Mouse (Mus musculus): ENCODE results near the gene Efna3. TPM values are rescaled to one million over a fixed set of nuclear protein-coding genes. Genes with fewer than 3 reads are reported as not detected.

The Efna3 gene
- polyA plus RNA-seq, 1 experiment = 59.4 TPM

DNA sequence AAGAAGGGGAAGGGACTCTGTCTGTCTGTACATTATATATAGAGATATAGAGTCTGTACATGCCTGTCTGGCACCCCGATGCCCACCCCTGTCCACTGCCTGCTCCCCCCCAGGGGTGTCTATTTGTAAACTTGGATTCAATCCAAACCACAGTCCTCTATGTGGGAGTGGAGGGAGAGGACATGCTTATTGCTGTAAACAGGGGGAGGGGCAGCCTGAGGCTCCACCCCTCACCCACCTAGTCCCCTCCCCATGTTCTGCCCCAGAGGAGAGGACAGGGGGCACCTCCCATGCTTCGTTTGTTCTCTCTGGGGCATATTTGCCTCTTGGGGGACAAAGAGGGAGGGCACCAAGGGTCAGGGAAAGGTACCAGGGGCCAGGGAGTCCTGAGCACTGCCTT, 8.0 kb downstream of the Efna3 start:
- DNase-seq (ENCODE audit: low read depth) = no peak
- no peak for TF ChIP-seq CTCF (IDR thresholded peaks at IDR 0.05; ENCODE audit: borderline replicate concordance, extremely low read depth, insufficient read depth, insufficient read length)
- no peak for TF ChIP-seq POLR2A (IDR thresholded peaks at IDR 0.05; ENCODE audit: borderline replicate concordance, extremely low read depth, insufficient read depth, insufficient read length, poor library complexity, severe bottlenecking)

DNA sequence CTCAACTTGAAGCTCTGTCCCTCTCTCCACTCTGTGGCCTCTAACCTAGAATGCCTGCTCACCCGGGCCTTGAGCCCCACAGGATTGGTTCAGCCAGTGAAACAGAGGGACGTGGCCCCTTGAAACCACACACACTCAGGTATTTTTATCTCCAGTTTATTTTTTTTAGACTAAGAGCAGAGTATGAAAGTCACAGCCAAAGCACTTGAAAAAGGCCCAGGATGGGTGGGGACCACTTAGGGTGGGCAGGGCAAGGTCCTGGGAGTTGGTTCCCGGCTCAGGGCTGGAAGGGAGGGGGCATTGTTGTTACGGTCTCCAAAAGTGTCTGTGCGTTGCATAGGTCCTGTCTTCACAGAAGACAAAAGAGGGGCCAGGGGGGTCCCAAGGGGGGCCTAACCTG, 8.4 kb downstream of the Efna3 start:
- DNase-seq (ENCODE audit: low read depth) = no peak
- no peak for TF ChIP-seq POLR2A (IDR thresholded peaks at IDR 0.05; ENCODE audit: borderline replicate concordance, extremely low read depth, insufficient read depth, insufficient read length, poor library complexity, severe bottlenecking)
- no peak for TF ChIP-seq CTCF (IDR thresholded peaks at IDR 0.05; ENCODE audit: borderline replicate concordance, extremely low read depth, insufficient read depth, insufficient read length)

DNA sequence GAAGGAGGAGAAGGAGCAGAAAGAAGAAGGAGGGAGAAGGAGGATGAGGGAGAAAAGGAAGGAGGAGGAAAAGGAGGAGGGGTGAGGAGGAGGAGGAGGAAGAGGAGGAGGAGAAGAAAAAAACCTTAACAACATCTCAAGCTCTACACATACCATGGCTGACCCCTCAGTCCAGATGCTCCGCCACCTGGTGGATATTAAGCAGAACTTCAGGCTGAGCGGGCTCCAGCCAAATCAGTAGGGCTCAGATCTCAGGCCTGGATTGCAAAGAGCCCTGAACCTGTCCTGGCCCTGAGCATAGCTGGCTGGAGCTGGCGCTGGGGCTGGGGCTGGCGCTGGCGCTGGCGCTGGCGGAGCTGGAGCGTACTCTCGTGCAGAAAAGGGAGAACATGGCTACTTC, 14.7 kb downstream of the Efna3 start:
- TF ChIP-seq CTCF (IDR thresholded peaks at IDR 0.05; ENCODE audit: borderline replicate concordance, extremely low read depth, insufficient read depth, insufficient read length) = peak; percentile 87
- no peak for TF ChIP-seq POLR2A (IDR thresholded peaks at IDR 0.05; ENCODE audit: borderline replicate concordance, extremely low read depth, insufficient read depth, insufficient read length, poor library complexity, severe bottlenecking)
- peak; percentile 80 for DNase-seq (ENCODE audit: low read depth)

DNA sequence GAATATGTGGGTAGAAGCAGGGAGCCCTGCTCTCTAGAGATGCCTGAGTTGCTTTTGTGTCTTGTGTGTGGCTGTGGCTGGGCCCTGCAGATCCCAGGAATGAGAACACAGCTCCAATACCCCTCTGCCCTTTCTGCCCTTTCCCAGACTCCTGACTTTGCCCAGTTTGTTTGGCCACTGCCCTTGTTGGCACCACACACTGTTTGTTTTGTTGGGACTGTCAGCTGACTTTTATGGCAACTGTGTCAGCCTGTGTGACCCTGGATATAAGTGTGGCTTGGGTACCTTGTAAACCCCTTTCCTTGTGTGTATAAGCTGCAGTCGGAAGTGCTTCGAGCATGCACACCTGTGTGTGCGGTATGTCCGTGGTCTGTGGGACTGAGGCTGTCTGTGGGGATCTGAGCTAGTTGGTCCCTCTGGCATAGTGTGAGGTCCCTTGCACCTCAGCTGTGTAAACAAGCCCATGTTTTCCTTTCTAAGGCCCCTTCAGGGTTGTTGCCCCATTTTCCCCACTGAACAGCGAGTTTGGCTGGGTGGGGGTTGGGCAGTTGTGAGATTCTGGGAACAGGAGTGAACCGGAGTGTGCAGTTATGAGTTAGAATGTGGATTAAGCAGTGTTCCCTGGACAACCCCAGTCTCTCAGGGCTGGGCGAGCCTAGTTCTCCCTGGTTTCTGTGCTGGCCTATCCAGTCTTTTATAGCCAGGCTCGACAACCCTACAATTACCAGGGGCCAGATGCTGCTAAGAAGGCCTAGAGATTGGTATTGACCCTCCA, 17.0 kb downstream of the Efna3 start:
- DNase-seq (ENCODE audit: low read depth) = no peak
- TF ChIP-seq POLR2A (IDR thresholded peaks at IDR 0.05; ENCODE audit: borderline replicate concordance, extremely low read depth, insufficient read depth, insufficient read length, poor library complexity, severe bottlenecking) (no peak), CTCF (IDR thresholded peaks at IDR 0.05; ENCODE audit: borderline replicate concordance, extremely low read depth, insufficient read depth, insufficient read length) (no peak)

DNA sequence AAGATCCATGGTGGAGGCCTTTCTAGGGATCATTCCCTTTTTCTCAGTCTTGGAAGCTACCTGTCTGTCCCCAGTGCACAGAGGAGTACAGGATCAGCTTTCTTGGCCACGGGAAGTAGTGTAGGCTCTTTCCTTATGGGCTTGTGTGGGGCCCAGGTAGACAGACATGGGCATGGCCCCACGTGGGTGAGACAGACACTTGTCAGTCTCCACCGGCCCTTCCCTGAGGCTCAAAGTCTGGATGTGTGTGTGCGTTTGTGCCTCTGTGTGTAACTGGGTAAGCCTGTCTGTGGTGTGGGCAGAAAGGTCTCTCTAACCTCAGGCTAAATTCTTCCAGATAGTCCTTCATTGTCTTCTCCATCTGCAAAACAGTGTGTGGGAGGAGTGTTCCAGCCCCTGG, 17.7 kb downstream of the Efna3 start:
- TF ChIP-seq CTCF (IDR thresholded peaks at IDR 0.05; ENCODE audit: borderline replicate concordance, extremely low read depth, insufficient read depth, insufficient read length) (no peak), POLR2A (IDR thresholded peaks at IDR 0.05; ENCODE audit: borderline replicate concordance, extremely low read depth, insufficient read depth, insufficient read length, poor library complexity, severe bottlenecking) (no peak)
- no peak for DNase-seq (ENCODE audit: low read depth)

DNA sequence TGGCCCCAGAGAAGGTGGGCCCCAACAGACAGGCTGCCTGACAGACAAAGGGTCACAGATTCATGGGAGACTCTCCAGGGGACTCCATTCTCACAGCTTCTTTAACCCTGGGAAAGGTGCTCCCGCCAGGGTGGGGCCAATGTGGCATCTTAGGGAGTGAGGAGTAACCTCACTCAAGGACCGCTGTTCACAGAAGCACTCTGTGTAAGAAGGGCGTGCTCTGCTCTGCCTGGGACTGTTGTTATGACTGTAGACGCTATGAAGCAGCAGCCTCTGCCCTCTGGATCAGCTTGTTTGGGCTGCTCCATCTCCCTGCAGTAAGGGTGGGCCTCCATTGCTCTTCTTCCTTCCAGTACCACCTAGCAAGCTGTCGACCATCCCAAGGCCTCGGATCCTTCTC, 18.3 kb downstream of the Efna3 start:
- DNase-seq (ENCODE audit: low read depth) = no peak
- no peak for TF ChIP-seq POLR2A (IDR thresholded peaks at IDR 0.05; ENCODE audit: borderline replicate concordance, extremely low read depth, insufficient read depth, insufficient read length, poor library complexity, severe bottlenecking)
- TF ChIP-seq CTCF (IDR thresholded peaks at IDR 0.05; ENCODE audit: borderline replicate concordance, extremely low read depth, insufficient read depth, insufficient read length) = no peak

DNA sequence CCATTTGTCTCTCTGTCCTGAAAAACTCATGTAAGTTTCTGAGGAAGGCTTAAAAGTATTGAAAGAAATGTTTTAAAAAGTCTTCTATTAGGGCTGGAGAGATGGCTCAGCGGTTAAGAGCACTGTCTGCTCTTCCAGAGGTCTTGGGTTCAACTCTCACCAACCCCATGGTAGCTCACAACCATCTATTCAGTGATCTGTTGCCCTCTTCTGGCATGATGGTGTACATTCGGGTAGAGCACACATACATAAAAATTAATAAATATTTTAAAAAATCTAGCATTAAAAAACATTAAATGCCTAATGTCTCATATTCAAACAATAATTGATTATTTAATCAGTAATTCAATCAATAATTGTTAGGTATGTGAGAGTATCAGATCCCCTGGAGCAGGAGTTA, 22.3 kb downstream of the Efna3 start:
- DNase-seq (ENCODE audit: low read depth) = no peak
- TF ChIP-seq POLR2A (IDR thresholded peaks at IDR 0.05; ENCODE audit: borderline replicate concordance, extremely low read depth, insufficient read depth, insufficient read length, poor library complexity, severe bottlenecking) (no peak), CTCF (IDR thresholded peaks at IDR 0.05; ENCODE audit: borderline replicate concordance, extremely low read depth, insufficient read depth, insufficient read length) (peak; percentile 4; the same call in 1 of the 2 replicates)

DNA sequence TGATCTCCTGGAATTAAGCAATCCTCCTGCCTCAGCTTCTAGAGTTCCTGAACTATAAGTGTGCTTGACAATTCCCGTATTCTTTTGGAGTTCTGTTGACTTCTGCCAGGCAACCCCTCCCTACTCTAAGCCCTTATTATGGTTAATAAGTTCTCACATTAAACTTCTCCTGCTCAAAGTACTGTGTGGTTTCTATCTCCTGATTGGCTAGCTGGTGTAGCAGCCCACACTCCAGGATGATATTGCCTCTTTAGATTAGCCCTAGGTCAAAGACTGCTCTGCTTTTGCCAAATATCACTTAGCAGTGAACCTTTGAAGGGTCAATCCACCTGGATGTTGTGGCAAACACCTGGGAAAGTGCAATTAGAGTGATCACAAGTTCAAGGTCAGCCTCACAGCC, 22.7 kb downstream of the Efna3 start:
- no peak for TF ChIP-seq CTCF (IDR thresholded peaks at IDR 0.05; ENCODE audit: borderline replicate concordance, extremely low read depth, insufficient read depth, insufficient read length)
- TF ChIP-seq POLR2A (IDR thresholded peaks at IDR 0.05; ENCODE audit: borderline replicate concordance, extremely low read depth, insufficient read depth, insufficient read length, poor library complexity, severe bottlenecking) = no peak
- DNase-seq (ENCODE audit: low read depth) = no peak

DNA sequence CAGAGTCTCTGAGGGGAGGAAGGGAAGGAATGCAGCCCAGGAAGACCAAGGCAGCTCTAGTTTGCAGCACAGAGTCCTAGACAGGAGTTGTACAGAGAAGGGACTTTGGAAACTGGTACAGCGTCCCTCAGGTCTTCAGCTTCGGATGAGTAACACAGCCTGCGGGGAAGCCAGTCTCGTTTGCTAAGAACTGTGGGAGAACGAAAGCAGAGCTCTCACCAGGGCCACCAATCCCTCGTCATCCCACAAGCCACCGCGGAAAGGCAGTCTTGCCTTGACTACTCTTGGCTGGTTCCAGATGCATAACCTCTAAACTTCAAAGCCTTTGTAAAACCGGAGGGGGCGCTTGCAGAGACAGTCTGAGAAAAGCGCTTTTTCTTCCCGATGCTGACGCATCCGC, 23.3 kb downstream of the Efna3 start:
- DNase-seq (ENCODE audit: low read depth) = peak; percentile 56
- TF ChIP-seq POLR2A (IDR thresholded peaks at IDR 0.05; ENCODE audit: borderline replicate concordance, extremely low read depth, insufficient read depth, insufficient read length, poor library complexity, severe bottlenecking) (no peak), CTCF (IDR thresholded peaks at IDR 0.05; ENCODE audit: borderline replicate concordance, extremely low read depth, insufficient read depth, insufficient read length) (no peak)

DNA sequence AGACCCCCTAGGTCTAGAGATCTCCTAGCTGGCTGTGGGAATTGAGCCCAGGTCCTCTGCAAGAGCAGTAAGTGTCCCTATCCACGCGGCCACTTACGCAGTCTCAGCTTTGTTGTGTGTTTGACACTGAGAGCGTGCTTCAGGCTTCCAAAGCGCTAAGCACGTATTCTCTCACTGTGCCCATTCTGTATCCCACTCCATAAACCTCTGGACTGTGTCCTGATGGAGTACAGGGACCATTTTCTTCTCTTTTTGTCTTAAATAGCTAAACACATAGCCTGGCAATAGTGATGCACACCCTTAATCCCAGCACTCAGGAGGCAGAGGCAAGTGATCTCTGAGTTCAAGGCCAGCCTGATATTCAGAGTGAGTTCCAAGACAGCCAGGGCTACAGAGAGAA, 23.9 kb downstream of the Efna3 start:
- TF ChIP-seq POLR2A (IDR thresholded peaks at IDR 0.05; ENCODE audit: borderline replicate concordance, extremely low read depth, insufficient read depth, insufficient read length, poor library complexity, severe bottlenecking) (no peak), CTCF (IDR thresholded peaks at IDR 0.05; ENCODE audit: borderline replicate concordance, extremely low read depth, insufficient read depth, insufficient read length) (no peak)
- DNase-seq (ENCODE audit: low read depth) = no peak

DNA sequence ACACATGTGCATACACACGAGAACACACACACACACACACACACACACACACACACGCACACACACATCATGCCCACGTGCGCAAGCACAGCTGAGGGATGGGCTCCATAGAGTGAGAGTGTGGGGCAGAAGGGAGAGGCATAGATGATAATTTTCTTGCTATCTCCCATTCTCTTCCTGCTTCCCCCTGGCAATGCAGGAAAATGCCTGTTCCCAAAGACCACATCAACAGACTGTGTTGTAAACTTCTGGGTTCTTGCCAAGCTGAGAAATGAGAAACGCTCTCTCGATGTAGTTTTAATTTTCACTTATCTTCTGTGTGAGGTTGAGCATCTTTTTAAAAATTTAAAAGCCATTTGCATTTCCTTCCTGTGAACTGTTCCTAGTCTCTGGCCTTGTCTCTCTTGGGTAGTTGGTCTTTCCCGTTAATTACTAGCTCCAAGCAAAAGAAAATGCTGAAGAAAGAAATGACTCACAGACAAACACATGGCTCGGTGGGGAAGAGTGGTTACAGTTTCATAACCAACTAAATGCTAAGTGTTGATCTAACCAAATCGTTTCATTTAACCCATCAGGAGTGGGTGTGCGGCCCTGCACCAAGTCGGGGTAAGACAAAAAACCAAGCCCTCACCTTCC, 25.9 kb downstream of the Efna3 start:
- peak; percentile 40 for DNase-seq (ENCODE audit: low read depth)
- TF ChIP-seq CTCF (IDR thresholded peaks at IDR 0.05; ENCODE audit: borderline replicate concordance, extremely low read depth, insufficient read depth, insufficient read length) (no peak), POLR2A (IDR thresholded peaks at IDR 0.05; ENCODE audit: borderline replicate concordance, extremely low read depth, insufficient read depth, insufficient read length, poor library complexity, severe bottlenecking) (no peak)
